Mouse (Mus musculus): ENCODE results near the gene Pak1. TPM values are rescaled to one million over a fixed set of nuclear protein-coding genes. Genes with fewer than 3 reads are reported as not detected.

The Pak1 gene
- polyA plus RNA-seq, 1 experiment from 2014 or later, result 148 TPM

- Histone ChIP-seq H3K27ac (ENCODE audit: low read depth, low read length) (no peak overlapping the region), H3K4me3 (ENCODE audit: low read depth, low read length) (no peak overlapping the region), H3K27me3 (ENCODE audit: control insufficient read depth, insufficient read depth, low read length) (no peaks in the 10 kb centered on the region), H3K9ac (replicated peaks; ENCODE audit: low read depth, low read length) (no peak overlapping the region), H3K36me3 (ENCODE audit: control insufficient read depth, insufficient read depth, low read length) (peaks cover 5% of the 10 kb centered on the region; the same call in 1 of the 2 replicates), H3K4me2 (ENCODE audit: low read depth, low read length) (no peak overlapping the region), H3K4me1 (ENCODE audit: control insufficient read depth, insufficient read depth, low read length) (no peaks in the 10 kb centered on the region), H3K9me3 (ENCODE audit: control insufficient read depth, low read length) (no peaks in the 10 kb centered on the region)
- no peak for ATAC-seq (ENCODE audit: low read depth)
- WGBS, result 94% methylated on average over 3 of the region's 3 CpGs
Measured at GRCm38 (mm10) chr7:97863512-97863911, 75.2 kb downstream of the Pak1 start.

GRCm38 (mm10) chr7:97864531-97864930 is 76.2 kb downstream of the Pak1 start:
- WGBS, result 89% methylated on average over 1 of the region's 1 CpGs
- Histone ChIP-seq H3K36me3 (ENCODE audit: control insufficient read depth, insufficient read depth, low read length) (peaks cover 5% of the 10 kb centered on the region; the same call in 1 of the 2 replicates), H3K9ac (replicated peaks; ENCODE audit: low read depth, low read length) (no peak overlapping the region), H3K4me3 (ENCODE audit: low read depth, low read length) (no peak overlapping the region), H3K9me3 (ENCODE audit: control insufficient read depth, low read length) (no peaks in the 10 kb centered on the region), H3K4me2 (ENCODE audit: low read depth, low read length) (no peak overlapping the region), H3K27ac (ENCODE audit: low read depth, low read length) (no peak overlapping the region), H3K4me1 (ENCODE audit: control insufficient read depth, insufficient read depth, low read length) (no peaks in the 10 kb centered on the region), H3K27me3 (ENCODE audit: control insufficient read depth, insufficient read depth, low read length) (no peaks in the 10 kb centered on the region)
- no peak for ATAC-seq (ENCODE audit: low read depth)

- Histone ChIP-seq H3K4me1 (ENCODE audit: control insufficient read depth, insufficient read depth, low read length) (no peaks in the 10 kb centered on the region), H3K36me3 (ENCODE audit: control insufficient read depth, insufficient read depth, low read length) (peaks cover 5% of the 10 kb centered on the region; the same call in 1 of the 2 replicates), H3K4me3 (ENCODE audit: low read depth, low read length) (no peak overlapping the region), H3K9me3 (ENCODE audit: control insufficient read depth, low read length) (no peaks in the 10 kb centered on the region), H3K27ac (ENCODE audit: low read depth, low read length) (no peak overlapping the region), H3K4me2 (ENCODE audit: low read depth, low read length) (no peak overlapping the region), H3K27me3 (ENCODE audit: control insufficient read depth, insufficient read depth, low read length) (no peaks in the 10 kb centered on the region), H3K9ac (replicated peaks; ENCODE audit: low read depth, low read length) (no peak overlapping the region)
- no peak for ATAC-seq (ENCODE audit: low read depth)
- 82% methylated on average over 5 of the region's 5 CpGs for WGBS
Measured at GRCm38 (mm10) chr7:97867866-97868265, 79.5 kb downstream of the Pak1 start.

GRCm38 (mm10) chr7:97868766-97869165 is 80.4 kb downstream of the Pak1 start:
- H3K4me1 ChIP-seq (ENCODE audit: control insufficient read depth, insufficient read depth, low read length), result no peaks in the 10 kb centered on the region
- H3K27ac ChIP-seq (ENCODE audit: low read depth, low read length), result no peak overlapping the region
- no peak overlapping the region for H3K9ac ChIP-seq (replicated peaks; ENCODE audit: low read depth, low read length)
- no peaks in the 10 kb centered on the region for H3K27me3 ChIP-seq (ENCODE audit: control insufficient read depth, insufficient read depth, low read length)
- H3K4me3 ChIP-seq (ENCODE audit: low read depth, low read length), result no peak overlapping the region
- H3K4me2 ChIP-seq (ENCODE audit: low read depth, low read length), result no peak overlapping the region
- no peak for ATAC-seq (ENCODE audit: low read depth)
- H3K36me3 ChIP-seq (ENCODE audit: control insufficient read depth, insufficient read depth, low read length), result peaks cover 5% of the 10 kb centered on the region; the same call in 1 of the 2 replicates
- 94% methylated on average over 1 of the region's 1 CpGs for WGBS
- H3K9me3 ChIP-seq (ENCODE audit: control insufficient read depth, low read length), result no peaks in the 10 kb centered on the region

DNA sequence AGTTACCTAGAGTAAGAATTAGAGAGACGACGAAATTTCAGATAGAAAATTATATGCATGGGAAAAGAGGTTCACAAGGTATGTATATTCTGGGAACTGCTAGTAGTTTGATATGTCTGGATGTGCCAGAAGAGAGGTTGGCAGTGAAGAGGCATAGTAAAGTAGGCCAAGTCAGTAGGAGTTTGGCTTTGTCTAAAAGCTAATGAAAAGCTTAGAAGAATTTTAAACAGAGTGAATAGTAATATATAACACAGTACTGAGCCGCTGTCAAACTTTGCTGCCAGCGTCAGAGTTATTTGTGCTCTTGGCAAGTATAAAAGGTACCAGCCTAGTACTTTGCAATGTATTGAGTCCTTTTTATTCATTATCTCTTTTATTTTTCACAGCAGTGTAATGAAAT is 84.1 kb downstream of the Pak1 start:
- no peak overlapping the region for H3K27ac ChIP-seq (ENCODE audit: low read depth, low read length)

GRCm38 (mm10) chr7:97873317-97873716 is 85.0 kb downstream of the Pak1 start:
- H3K4me2 ChIP-seq (ENCODE audit: low read depth, low read length), result no peak overlapping the region
- no peaks in the 10 kb centered on the region for H3K36me3 ChIP-seq (ENCODE audit: control insufficient read depth, insufficient read depth, low read length)
- no peak overlapping the region for H3K27ac ChIP-seq (ENCODE audit: low read depth, low read length)
- no peak overlapping the region for H3K4me3 ChIP-seq (ENCODE audit: low read depth, low read length)
- no peak overlapping the region for H3K9ac ChIP-seq (replicated peaks; ENCODE audit: low read depth, low read length)
- no peaks in the 10 kb centered on the region for H3K4me1 ChIP-seq (ENCODE audit: control insufficient read depth, insufficient read depth, low read length)
- ATAC-seq (ENCODE audit: low read depth), result no peak
- H3K9me3 ChIP-seq (ENCODE audit: control insufficient read depth, low read length), result no peaks in the 10 kb centered on the region
- H3K27me3 ChIP-seq (ENCODE audit: control insufficient read depth, insufficient read depth, low read length), result no peaks in the 10 kb centered on the region

More for the DNA sequence above, 84.1 kb downstream of the Pak1 start:
- Histone ChIP-seq H3K9ac (replicated peaks; ENCODE audit: low read depth, low read length) (no peak overlapping the region), H3K4me2 (ENCODE audit: low read depth, low read length) (no peak overlapping the region), H3K9me3 (ENCODE audit: control insufficient read depth, low read length) (no peaks in the 10 kb centered on the region), H3K36me3 (ENCODE audit: control insufficient read depth, insufficient read depth, low read length) (no peaks in the 10 kb centered on the region), H3K4me1 (ENCODE audit: control insufficient read depth, insufficient read depth, low read length) (no peaks in the 10 kb centered on the region), H3K27me3 (ENCODE audit: control insufficient read depth, insufficient read depth, low read length) (no peaks in the 10 kb centered on the region), H3K4me3 (ENCODE audit: low read depth, low read length) (no peak overlapping the region)
- ATAC-seq (ENCODE audit: low read depth), result no peak
- WGBS, result 71% methylated on average over 4 of the region's 4 CpGs

DNA sequence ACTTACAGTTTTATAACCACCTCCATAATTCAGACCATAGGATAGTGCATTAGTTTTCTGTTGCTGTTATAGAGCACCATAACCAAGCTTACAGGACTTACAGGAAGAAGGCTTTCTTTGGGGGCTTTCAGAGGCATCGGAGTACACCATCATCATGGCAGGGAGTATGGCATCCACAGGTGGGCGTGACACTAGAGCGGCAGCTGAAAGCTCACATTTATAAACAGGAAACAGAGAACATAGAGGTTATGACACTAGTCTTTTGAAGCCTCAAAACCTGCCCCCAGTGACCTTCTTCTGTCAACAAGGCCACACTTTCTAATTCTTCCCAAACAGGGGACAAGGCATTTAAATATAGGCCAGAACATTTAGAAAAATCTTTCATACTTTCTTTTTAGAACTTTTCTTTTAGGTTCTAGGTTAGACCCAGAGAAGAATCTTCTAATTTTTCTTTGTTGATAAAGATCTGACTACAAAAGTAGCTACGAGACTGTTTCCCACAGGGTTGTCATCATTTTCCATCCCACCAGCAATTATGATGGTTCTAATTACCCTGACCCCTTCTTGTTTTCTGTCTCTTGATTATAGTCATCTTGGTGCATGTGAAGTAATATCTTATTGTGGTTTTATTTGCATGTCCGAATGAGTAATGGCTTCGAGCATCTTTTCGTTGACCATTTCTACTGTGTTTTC is 89.7 kb downstream of the Pak1 start:
- H3K4me2 ChIP-seq (ENCODE audit: low read depth, low read length), result no peak overlapping the region
- no peak for ATAC-seq (ENCODE audit: low read depth)
- H3K4me1 ChIP-seq (ENCODE audit: control insufficient read depth, insufficient read depth, low read length), result no peaks in the 10 kb centered on the region
- H3K27me3 ChIP-seq (ENCODE audit: control insufficient read depth, insufficient read depth, low read length), result no peaks in the 10 kb centered on the region
- no peaks in the 10 kb centered on the region for H3K36me3 ChIP-seq (ENCODE audit: control insufficient read depth, insufficient read depth, low read length)
- H3K4me3 ChIP-seq (ENCODE audit: low read depth, low read length), result no peak overlapping the region
- H3K9me3 ChIP-seq (ENCODE audit: control insufficient read depth, low read length), result no peaks in the 10 kb centered on the region
- WGBS, result 91% methylated on average over 7 of the region's 7 CpGs
- H3K9ac ChIP-seq (replicated peaks; ENCODE audit: low read depth, low read length), result no peak overlapping the region
- H3K27ac ChIP-seq (ENCODE audit: low read depth, low read length), result no peak overlapping the region

GRCm38 (mm10) chr7:97911646-97912045 is 123.3 kb downstream of the Pak1 start:
- H3K4me3 ChIP-seq (ENCODE audit: low read depth, low read length), result no peak overlapping the region
- H3K27ac ChIP-seq (ENCODE audit: low read depth, low read length), result no peak overlapping the region
- H3K27me3 ChIP-seq (ENCODE audit: control insufficient read depth, insufficient read depth, low read length), result no peaks in the 10 kb centered on the region
- no peak overlapping the region for H3K9ac ChIP-seq (replicated peaks; ENCODE audit: low read depth, low read length)
- no peaks in the 10 kb centered on the region for H3K4me1 ChIP-seq (ENCODE audit: control insufficient read depth, insufficient read depth, low read length)
- WGBS, result 79% methylated on average over 3 of the region's 3 CpGs
- H3K36me3 ChIP-seq (ENCODE audit: control insufficient read depth, insufficient read depth, low read length), result peaks cover 23% of the 10 kb centered on the region
- ATAC-seq (ENCODE audit: low read depth), result no peak
- no peak overlapping the region for H3K4me2 ChIP-seq (ENCODE audit: low read depth, low read length)
- H3K9me3 ChIP-seq (ENCODE audit: control insufficient read depth, low read length), result no peaks in the 10 kb centered on the region

GRCm38 (mm10) chr7:97914833-97915516 is 126.6 kb downstream of the Pak1 start:
- no peak overlapping the region for H3K27ac ChIP-seq (ENCODE audit: low read depth, low read length)
- no peaks in the 10 kb centered on the region for H3K27me3 ChIP-seq (ENCODE audit: control insufficient read depth, insufficient read depth, low read length)
- no peak overlapping the region for H3K4me3 ChIP-seq (ENCODE audit: low read depth, low read length)
- 82% methylated on average over 2 of the region's 2 CpGs for WGBS
- peaks cover 9% of the 10 kb centered on the region; the same call in 1 of the 2 replicates for H3K36me3 ChIP-seq (ENCODE audit: control insufficient read depth, insufficient read depth, low read length)
- no peak overlapping the region for H3K4me2 ChIP-seq (ENCODE audit: low read depth, low read length)
- H3K9ac ChIP-seq (replicated peaks; ENCODE audit: low read depth, low read length), result no peak overlapping the region
- no peak for ATAC-seq (ENCODE audit: low read depth)
- H3K4me1 ChIP-seq (ENCODE audit: control insufficient read depth, insufficient read depth, low read length), result no peaks in the 10 kb centered on the region
- no peaks in the 10 kb centered on the region for H3K9me3 ChIP-seq (ENCODE audit: control insufficient read depth, low read length)
